Comparison of ENCODE assay signal across 9 mouse cellular contexts in the genomic region with DNA sequence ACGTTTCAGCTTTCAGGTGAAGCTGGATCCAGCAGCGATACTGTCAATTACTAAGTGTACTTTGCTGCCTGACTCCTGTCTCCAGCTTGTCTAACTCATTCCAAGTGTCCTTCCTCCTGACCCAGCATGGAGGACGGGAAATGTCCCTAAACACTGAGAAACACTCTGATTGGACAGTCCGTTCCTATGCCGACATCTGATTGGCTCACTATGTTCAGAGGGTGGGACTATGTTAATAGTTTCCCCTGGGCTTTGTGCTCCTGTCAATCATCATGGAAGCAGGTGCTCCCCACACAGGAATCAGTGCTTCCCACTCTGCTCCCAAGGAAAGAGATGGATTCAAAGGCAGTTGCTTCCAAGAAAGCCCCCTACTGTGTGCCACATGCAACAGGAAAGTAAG. TPM values are rescaled to one million over a fixed set of nuclear protein-coding genes. Genes with fewer than 3 reads are reported as not detected.
DNase-seq lines count a peak whose midpoint lies in the region; ATAC-seq lines count a peak whose summit lies in the region.
"Had no signal": no experiment of that assay in that cellular context is flagged by ENCODE, and none has a peak within 500 bp of the region (broad histone marks: within the 10 kb centered on the region; RNA-seq: fewer than 3 reads in every experiment).

No protein-coding gene starts in this region.

- 0 out of 4 replicates have a peak overlapping the region, but pooled peaks of 1 of the 2 experiments have one; percentile 22 for H3K4me3 ChIP-seq in heart, embryonic 14.5 days (ENCODE audit: control insufficient read depth in 1 of 2, insufficient read depth in 1 of 2, low read depth in 1 of 2, low read length in 2 of 2)
- H3K4me3 ChIP-seq in hindbrain, embryonic 12.5 days, result 0 out of 2 replicates have a peak overlapping the region, but pooled peaks have one; percentile 13
- peak overlapping the region; percentile 14; the same call in 1 of the 2 replicates for H3K4me3 ChIP-seq in midbrain, embryonic 12.5 days

- peak overlapping the region; percentile 47 to 52; a peak in 2 of 4 replicates for H3K27ac ChIP-seq in heart, embryonic 14.5 days (replicated peaks in 1 of 2; ENCODE audit: control insufficient read depth in 1 of 2, insufficient read depth in 1 of 2, low read depth in 2 of 2, low read length in 2 of 2)
- peak overlapping the region; percentile 90 for H3K27ac ChIP-seq in hindbrain, embryonic 12.5 days
- peak overlapping the region; percentile 90 for H3K27ac ChIP-seq in midbrain, embryonic 12.5 days (replicated peaks)

- peaks cover 8 to 12% of the 10 kb centered on the region in 2 experiments for H3K4me1 ChIP-seq in heart, embryonic 14.5 days (ENCODE audit: control insufficient read depth in 2 of 2, insufficient read depth in 2 of 2, low read length in 2 of 2)
- H3K4me1 ChIP-seq in hindbrain, embryonic 12.5 days, result peaks cover 38% of the 10 kb centered on the region
- peaks cover 33% of the 10 kb centered on the region for H3K4me1 ChIP-seq in midbrain, embryonic 12.5 days

- 10% methylated on average over 5 of the region's 5 CpGs for WGBS in heart, embryonic 14.5 days
- WGBS in hindbrain, embryonic 12.5 days, result 9% methylated on average over 5 of the region's 5 CpGs
- 8% methylated on average over 5 of the region's 5 CpGs for WGBS in midbrain, embryonic 12.5 days

- H3K4me2 ChIP-seq in heart, embryonic 14.5 days (ENCODE audit: low read length), result peak overlapping the region; percentile 55
- H3K4me2 ChIP-seq in hindbrain, embryonic 12.5 days (replicated peaks), result peak overlapping the region; percentile 41
- H3K4me2 ChIP-seq in midbrain, embryonic 12.5 days (replicated peaks), result peak overlapping the region; percentile 46

- ATAC-seq in heart, embryonic 14.5 days (ENCODE audit: insufficient number of reproducible peaks, insufficient read depth, low FRiP score, low read depth), result no peak
- peak; percentile 76 for ATAC-seq in hindbrain, embryonic 12.5 days (ENCODE audit: low FRiP score)
- ATAC-seq in midbrain, embryonic 12.5 days (ENCODE audit: low FRiP score, low read depth), result peak; percentile 84

- no peaks in the 10 kb centered on the region for H3K36me3 ChIP-seq in heart, embryonic 14.5 days (ENCODE audit: control insufficient read depth, insufficient read depth, low read length)
- no peaks in the 10 kb centered on the region for H3K36me3 ChIP-seq in hindbrain, embryonic 12.5 days
- no peaks in the 10 kb centered on the region for H3K36me3 ChIP-seq in midbrain, embryonic 12.5 days
- H3K36me3 ChIP-seq: G1E had no signal

- no peaks in the 10 kb centered on the region for H3K9me3 ChIP-seq in heart, embryonic 14.5 days (ENCODE audit: control insufficient read depth, low read length)
- no peaks in the 10 kb centered on the region for H3K9me3 ChIP-seq in hindbrain, embryonic 12.5 days (replicated peaks)
- no peaks in the 10 kb centered on the region for H3K9me3 ChIP-seq in midbrain, embryonic 12.5 days

- no peaks in the 10 kb centered on the region for H3K27me3 ChIP-seq in heart, embryonic 14.5 days (ENCODE audit: control insufficient read depth, insufficient read depth, low read length)
- H3K27me3 ChIP-seq in hindbrain, embryonic 12.5 days, result no peaks in the 10 kb centered on the region
- H3K27me3 ChIP-seq in midbrain, embryonic 12.5 days, result peaks cover 4% of the 10 kb centered on the region; the same call in 1 of the 2 replicates

- H3K9ac ChIP-seq in heart, embryonic 14.5 days (ENCODE audit: low read length), result no peak overlapping the region; the same call in 1 of the 2 replicates
- no peak overlapping the region for H3K9ac ChIP-seq in hindbrain, embryonic 12.5 days
- H3K9ac ChIP-seq in midbrain, embryonic 12.5 days (replicated peaks), result no peak overlapping the region

- DNase-seq in heart, adult 11 months, result no peak
- DNase-seq in R1 (ENCODE audit: low read depth, low spot score), result peak; percentile 92
- DNase-seq in cerebellum, adult 18-20 months, result no peak
- DNase-seq in gastrocnemius, postnatal 4 days (ENCODE audit: low spot score in 2 of 2), result no peak
- DNase-seq in lung, postnatal 4 days, result no peak

RNA-seq across cellular contexts. Expression of gene Gm26897, which starts 21.6 kb away (rescaled TPM):
- not detected in 2 replicates for polyA plus RNA-seq in heart, embryonic 14.5 days (2014; fragmentation: Nextera tagmentation; extraction: Ambion mirVana)
- not detected in 2 replicates for polyA plus RNA-seq in hindbrain, embryonic 12.5 days (2016; fragmentation: Nextera tagmentation; extraction: Ambion mirVana)
- polyA plus RNA-seq in midbrain, embryonic 12.5 days (2016; fragmentation: Nextera tagmentation; extraction: Ambion mirVana), result not detected in 2 replicates
- not detected for total RNA-seq in gastrocnemius, postnatal 4 days (2021)
- total RNA-seq: G1E had no signal
- polyA plus RNA-seq: G1E had no signal
